Mouse (Mus musculus) cerebellum, adult 2 months (tissue): ENCODE results near the gene Fbxo17.

Experiments used
- CTCF ChIP-seq: fragments of 200-500 bp; IDR thresholded peaks from 2 replicates; pipeline ENCODE4 v1.5.1; 2011; ENCODE audit warnings: low read depth, mild to moderate bottlenecking, control low read depth, low read length, moderate library complexity, borderline replicate concordance; ENCODE audit not compliant: insufficient read depth
- POLR2A ChIP-seq: fragments of 200-500 bp; IDR thresholded peaks from 2 replicates; pipeline ENCODE4 v1.6.1; 2011; ENCODE audit warnings: low read length, control low read depth, borderline replicate concordance; ENCODE audit not compliant: insufficient read depth

GRCm38 (mm10) chr7:28735701-28736100, 19.1 kb downstream of the Fbxo17 start:
- TF ChIP-seq CTCF (no peak), POLR2A (no peak)
